Mouse (Mus musculus) cerebellum, postnatal 14 days (tissue): ENCODE measurements around the gene Dlgap1.

Experiments used
- DNase-seq, 2 experiments: peaks; one replicate each; pipeline ENCODE4 v3.0.0; 2021; ENCODE audit warnings: mixed read lengths in 2 of 2

Dlgap1 gene

DNA sequence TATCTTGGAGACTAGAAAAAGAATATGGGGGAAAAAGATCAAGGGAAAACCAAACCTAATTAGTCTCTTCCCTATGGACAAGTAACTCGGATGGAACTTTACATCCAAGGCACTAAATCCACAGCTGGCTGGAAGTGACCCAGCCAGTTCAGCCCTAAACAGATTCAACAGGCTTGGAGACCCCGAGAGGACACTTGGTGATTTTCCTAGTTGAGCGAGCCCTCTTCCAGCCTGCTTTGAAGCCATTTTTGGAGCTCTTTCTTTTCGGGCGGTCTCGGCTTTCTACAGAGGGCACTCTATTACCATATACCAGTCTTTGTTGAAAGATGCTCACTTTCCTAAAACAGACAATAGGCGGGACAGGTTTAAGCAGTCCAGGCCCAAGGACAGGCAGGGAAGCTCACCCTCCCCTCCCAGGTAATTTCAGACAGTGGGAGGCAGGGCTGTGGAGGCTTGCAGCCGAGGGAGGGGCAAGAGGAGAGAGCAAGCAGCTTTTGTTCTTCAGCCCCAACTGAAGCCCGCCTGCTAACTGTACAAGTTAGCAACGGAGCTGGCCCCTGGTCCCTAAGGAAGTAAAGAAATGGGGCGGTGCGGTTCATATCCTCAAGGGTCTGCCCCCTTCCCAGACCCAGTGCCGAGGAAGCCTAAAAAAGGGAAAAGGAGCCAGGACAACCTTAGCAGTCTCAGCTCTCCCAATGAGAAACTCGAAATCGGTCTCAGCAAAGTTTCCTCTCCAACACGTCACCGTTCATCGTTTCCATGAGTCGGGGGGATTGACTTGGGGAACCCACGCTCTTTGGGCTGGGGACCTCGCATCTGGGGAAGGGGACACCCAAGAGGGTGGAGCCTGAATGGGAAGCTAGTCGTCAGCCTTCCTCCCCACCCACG lies 879.9 kb downstream of the Dlgap1 start:
- DNase-seq = no peak

- peak; percentile 60 to 64 for DNase-seq
These were observed 880.7 kb downstream of the Dlgap1 start for GRCm38 (mm10) chr17:70849399-70850232.

DNA sequence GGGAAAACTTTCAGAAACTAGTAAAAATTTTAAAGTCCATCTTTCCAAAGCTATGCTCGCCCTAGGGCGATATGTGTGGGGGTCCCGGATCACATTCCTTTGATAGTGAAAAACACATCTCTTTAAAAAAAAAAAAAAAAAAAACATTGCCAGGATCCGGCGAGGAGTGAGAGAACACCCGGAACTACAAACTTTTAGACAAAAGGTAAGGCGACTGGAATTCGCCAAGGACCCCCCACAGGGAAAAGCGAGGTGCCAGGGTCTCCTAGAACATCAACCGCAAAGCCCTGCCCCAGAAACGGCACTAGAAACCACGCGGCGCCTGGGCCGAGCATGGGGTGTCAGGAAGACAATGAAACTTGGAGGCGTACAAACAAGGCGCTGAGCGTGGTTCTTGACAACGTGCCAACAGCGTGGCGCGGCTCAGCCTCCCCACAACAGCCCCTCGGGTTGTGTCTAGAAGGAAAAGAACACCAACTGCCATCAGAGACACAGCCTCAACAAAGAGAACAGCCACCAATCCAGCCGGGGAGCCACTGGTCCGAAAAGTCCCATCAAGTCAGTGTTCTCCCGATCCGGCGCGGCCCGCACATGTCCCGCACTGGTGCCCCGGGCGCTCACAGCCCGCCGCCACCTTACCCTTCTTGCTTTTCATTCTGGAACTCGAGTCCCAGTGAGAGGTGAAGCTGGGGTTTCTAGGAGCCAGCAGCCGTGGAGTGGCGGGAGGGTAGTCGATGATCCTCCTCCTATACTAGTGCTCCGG lies 881.5 kb downstream of the Dlgap1 start:
- peak; percentile 53 to 57 for DNase-seq

GRCm38 (mm10) chr17:70850996-70851991 lies 882.4 kb downstream of the Dlgap1 start:
- peak; percentile 35 to 67 for DNase-seq

- peak; percentile 35 for DNase-seq
These were observed 883.3 kb downstream of the Dlgap1 start for GRCm38 (mm10) chr17:70852011-70852685.

DNA sequence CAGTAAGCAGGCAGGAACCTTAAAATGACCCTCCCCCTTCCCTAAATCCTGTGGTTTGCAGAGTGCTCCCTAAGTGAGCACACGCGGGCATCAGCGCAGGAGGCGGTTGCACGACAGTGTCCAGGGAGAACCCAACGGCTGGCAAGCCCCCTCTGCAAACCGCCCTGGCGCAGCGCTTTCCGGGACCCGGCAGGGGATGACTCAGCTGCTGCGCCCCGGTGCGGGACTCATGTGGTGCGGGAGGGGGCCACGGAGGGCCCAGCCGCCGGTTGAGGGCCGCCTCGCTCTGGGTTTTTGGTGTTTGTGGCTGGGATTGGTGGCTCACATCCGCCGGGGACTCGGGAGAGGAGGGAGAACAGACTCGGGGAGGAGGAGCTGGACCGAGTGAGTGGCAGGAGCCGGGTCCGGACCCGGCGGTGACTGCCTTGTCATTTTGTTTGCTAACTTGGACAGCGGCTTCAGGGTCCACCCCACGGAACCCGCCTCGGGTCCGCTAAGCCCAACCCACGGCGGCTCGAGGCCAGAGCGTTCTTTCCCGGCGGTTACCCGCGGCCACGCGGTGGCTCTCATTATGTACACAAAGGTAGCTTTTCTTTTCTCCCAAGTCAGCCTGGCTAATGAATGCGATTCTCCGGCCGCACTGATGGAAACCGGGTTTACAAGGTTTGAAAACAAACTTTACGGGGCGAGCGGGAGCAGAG lies 884.0 kb downstream of the Dlgap1 start:
- peak; percentile 68 to 71 for DNase-seq

GRCm38 (mm10) chr17:70853436-70853905 lies 884.6 kb downstream of the Dlgap1 start, which contains the start of gene Tgif1:
Gene Tgif1 (minus strand): TSS chr17:70853546.
- DNase-seq = peak; percentile 41 to 44

DNA sequence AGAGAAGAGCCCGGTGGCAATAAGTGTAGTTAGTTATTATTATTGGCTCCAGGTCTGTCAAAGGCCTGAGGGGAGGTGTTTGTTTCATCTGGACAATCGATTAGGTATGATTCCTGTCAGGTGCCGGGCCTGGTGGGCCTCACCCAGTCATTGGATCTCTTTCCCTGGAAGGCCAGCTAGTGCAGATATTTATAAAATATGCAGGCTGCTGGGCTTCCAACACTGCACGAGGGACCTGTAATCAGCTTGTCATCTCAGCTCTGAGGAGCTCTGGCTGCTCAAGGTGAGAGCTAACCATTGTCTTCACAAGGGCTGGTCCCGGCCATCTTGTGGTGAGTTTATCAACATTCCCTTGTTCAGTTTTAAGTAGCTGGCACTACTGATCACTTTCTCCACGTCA lies 885.1 kb downstream of the Dlgap1 start:
- no peak for DNase-seq

DNA sequence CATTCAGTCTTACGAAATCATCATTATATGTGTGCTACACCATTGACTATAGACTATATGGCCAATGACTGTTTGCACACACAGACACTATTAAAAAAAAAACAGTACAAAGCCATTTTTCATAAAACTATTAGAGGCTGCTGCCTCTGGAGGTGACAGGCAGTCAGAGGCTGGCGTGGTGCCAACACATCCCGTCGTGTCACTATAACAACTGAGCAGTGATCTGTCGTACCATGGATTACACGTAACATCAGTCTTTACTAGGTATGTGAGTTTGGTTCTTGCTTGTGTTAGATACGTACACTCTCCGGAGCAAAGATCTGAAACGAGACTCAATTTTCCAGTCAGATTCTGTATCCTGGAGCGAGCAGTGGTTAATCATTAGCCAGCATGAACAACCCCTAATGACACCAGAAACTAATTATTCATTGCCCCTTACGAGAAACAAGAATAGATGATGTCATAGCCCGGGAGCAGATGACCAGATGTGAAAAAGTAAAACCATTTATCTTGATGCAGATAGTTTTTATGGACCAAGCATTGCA lies 888.1 kb downstream of the Dlgap1 start:
- peak; percentile 45 to 75 for DNase-seq

GRCm38 (mm10) chr17:70858814-70859213 lies 889.9 kb downstream of the Dlgap1 start:
- no peak for DNase-seq

DNA sequence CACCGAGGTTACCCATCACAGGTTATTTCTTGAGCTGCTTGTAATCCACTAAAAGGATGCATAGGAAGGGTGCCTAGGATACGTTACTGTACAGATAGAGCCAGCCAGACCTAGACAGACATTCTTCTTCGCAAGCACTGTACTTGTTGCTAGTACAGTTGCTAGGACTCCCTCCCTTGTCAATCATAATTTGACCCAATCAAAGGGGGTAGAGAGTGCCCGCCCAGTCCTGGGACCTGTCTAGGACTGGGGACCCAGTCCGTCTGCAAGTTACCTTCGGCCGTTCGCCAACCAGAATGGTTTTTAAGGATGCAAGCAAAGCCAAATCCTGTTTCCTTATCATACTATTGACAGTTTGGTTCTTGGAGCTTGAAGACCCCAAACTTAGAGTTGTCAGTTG lies 895.2 kb downstream of the Dlgap1 start:
- no peak for DNase-seq

DNA sequence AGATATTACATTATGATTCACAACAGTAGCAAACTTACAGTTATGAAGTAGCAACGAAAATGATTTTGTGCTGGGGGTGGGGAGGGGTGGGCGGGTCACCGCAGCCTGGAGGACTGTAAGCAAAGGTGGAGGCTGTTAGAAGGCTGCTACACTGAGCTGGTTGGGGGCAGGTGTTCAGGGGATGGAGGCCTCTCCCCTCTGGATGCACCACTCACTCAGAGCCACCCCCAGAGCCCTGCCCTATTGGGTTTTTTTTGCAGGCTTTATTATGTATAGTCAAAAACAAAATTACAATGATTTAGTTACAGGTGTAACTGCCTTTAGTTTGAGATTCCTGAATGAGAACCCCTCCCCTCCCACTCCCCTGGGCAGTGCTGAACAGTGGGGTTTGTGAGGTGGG lies 895.8 kb downstream of the Dlgap1 start:
- no peak for DNase-seq

DNA sequence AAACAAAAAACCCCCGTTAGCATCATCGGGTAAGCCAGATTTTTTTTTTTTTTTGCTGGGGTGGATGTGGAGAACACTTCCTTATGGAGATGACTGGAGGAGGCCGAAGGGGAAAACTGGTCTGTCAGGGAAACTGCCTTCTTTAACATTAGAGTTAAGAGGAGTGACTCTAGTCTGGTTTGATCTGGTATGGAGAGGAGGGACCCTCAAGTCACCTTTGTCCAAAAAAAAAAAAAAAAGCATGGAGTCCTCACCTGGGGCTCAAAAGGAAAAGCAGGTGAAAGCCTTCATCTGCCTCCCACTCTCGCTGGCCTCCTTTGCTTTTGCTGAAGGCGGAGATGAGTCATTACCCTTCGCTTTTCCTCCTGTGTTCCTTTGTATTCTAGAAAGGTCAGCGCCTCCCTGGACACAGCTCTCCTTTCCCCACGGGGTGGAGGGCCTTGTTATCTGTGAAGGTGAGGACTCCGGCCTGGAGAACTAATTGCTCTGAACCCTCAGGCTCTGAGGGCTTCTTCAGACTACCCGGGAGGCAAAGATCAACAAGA lies 896.3 kb downstream of the Dlgap1 start:
- no peak for DNase-seq

- no peak for DNase-seq
These were observed 897.2 kb downstream of the Dlgap1 start for GRCm38 (mm10) chr17:70866029-70866428.

DNA sequence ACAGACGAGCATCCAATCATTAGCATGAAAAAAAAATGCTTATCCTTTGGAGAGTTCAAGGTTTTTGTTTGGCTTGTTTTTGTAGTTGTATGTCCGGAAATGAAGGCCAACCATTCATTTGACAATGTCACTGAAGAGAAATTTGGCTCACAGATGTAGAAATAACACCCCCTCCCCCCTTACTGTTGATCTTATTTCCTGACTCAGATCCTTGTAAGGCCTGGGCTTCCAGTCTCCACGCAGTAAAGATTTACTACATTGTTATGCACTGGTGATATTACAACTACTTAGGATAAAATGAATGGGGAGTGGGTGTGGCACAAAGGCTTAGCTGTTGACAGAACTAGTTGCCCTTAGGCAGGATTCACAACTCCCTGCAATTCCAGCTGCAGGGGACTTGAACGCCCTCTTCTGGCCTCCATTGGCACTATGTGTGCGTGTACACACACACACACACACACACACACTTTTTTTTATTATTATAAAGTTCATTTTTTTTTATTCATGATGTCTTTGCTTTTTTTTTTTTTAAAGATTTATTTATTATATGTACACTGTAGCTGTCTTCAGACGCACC lies 897.8 kb downstream of the Dlgap1 start:
- no peak for DNase-seq

- no peak for DNase-seq
These were observed 899.8 kb downstream of the Dlgap1 start for GRCm38 (mm10) chr17:70868577-70869229.

GRCm38 (mm10) chr17:70870581-70870980 lies 901.7 kb downstream of the Dlgap1 start:
- no peak for DNase-seq
